Mouse (Mus musculus): ENCODE measurements around the gene Tob1. TPM values are rescaled to one million over a fixed set of nuclear protein-coding genes. Genes with fewer than 3 reads are reported as not detected.

Gene Tob1
- 10 to 100 TPM; 24.7 to 46.7 TPM for polyA plus RNA-seq (2017; shearing (Covaris generic))

GRCm38 (mm10) chr11:94211124-94211603 lies at the start of gene Tob1:
Gene Tob1 (plus strand): TSS chr11:94211454.

GRCm38 (mm10) chr11:94245955-94246788 lies 34.9 kb downstream of the Tob1 start, which contains the start of gene Wfikkn2:
Gene Wfikkn2 (minus strand): TSS chr11:94246005.

Other genes starting within 250 kb of the Tob1 start
- gene Gm20390, start 243.2 kb upstream of the Tob1 start, polyA plus RNA-seq (2017; shearing (Covaris generic)) = 100 to 1,000 TPM; 182 to 239 TPM
- 100 to 1,000 TPM in 1 of 2 experiments, 10 to 100 TPM in 1; 95.5 to 111 TPM for gene Nme1, start 242.9 kb upstream of the Tob1 start, polyA plus RNA-seq (2017; shearing (Covaris generic))
- 10 to 100 TPM; 41.8 to 54.4 TPM for gene Spag9, start 215.4 kb upstream of the Tob1 start, polyA plus RNA-seq (2017; shearing (Covaris generic))
- under 1 TPM; 0.16 to 0.23 TPM for gene Wfikkn2, start 34.6 kb downstream of the Tob1 start, polyA plus RNA-seq (2017; shearing (Covaris generic))
- under 1 TPM in 1 of 2 experiments, not detected in 1; 0.51 TPM for gene Gm21885, start 70.4 kb downstream of the Tob1 start, polyA plus RNA-seq (2017; shearing (Covaris generic))
- gene Luc7l3, start 110.5 kb downstream of the Tob1 start, polyA plus RNA-seq (2017; shearing (Covaris generic)) = 10 to 100 TPM; 84.5 to 86.3 TPM
- 10 to 100 TPM; 52.0 to 56.5 TPM for gene Ankrd40, start 116.5 kb downstream of the Tob1 start, polyA plus RNA-seq (2017; shearing (Covaris generic))
- gene Abcc3, start 181.5 kb downstream of the Tob1 start, polyA plus RNA-seq (2017; shearing (Covaris generic)) = 1 to 10 TPM; 4.2 to 9.9 TPM

All from inflammation-experienced regulatory T-cells (primary cell).